Comparison of ENCODE assay signal across 31 mouse cellular contexts in genomic region chr14:20114951-20115350, GRCm38 (mm10). TPM values are rescaled to one million over a fixed set of nuclear protein-coding genes. Genes with fewer than 3 reads are reported as not detected.
A peak's percentile ranks its signal among the peaks of the same experiment; 100 is the strongest.
DNase-seq lines count a peak whose midpoint lies in the region; ATAC-seq and TF ChIP-seq lines count a peak whose summit lies in the region.
"Had no signal": no experiment of that assay in that cellular context is flagged by ENCODE, and none has a peak within 500 bp of the region (broad histone marks: within the 10 kb centered on the region; RNA-seq: fewer than 3 reads in every experiment).

No protein-coding gene starts in this region.

- H3K27ac ChIP-seq in thymus, adult 2 months (ENCODE audit: control insufficient read depth, insufficient read depth, low read length) = no peak overlapping the region
- H3K27ac ChIP-seq: embryonic facial prominence, embryonic 12.5 days; forebrain, embryonic 10.5 days; hindbrain, embryonic 15.5 days; intestine, embryonic 15.5 days; layer of hippocampus, adult 2 months; left cerebral cortex, adult 2 months; limb, embryonic 13.5 days; liver, embryonic 13.5 days; midbrain, embryonic 13.5 days; neural tube, embryonic 15.5 days; stomach, postnatal 0 days had no signal

- DNase-seq in thymus, adult 2 months = peak; percentile 37
- DNase-seq in thymus, postnatal 10 days (ENCODE audit: low spot score in 2 of 2) = no peak
- peak; percentile 6 to 32 for DNase-seq in natural killer cell, adult 2 months (ENCODE audit: low spot score in 2 of 2)
- peak; percentile 22 for DNase-seq in thymus, postnatal 25 days
- DNase-seq in embryo, embryonic 9.5 days (ENCODE audit: extremely low spot score) = no peak
- no peak for DNase-seq in liver
- no peak for DNase-seq in Muller cell, postnatal 12 days (ENCODE audit: inconsistent ontology term)
- DNase-seq: cerebellum, adult 8-10 months; cerebellum, postnatal 36 days; forebrain, postnatal 0 days; gastrocnemius, postnatal 10 days; heart, postnatal 14 days; kidney, adult 2 months; kidney, postnatal 36 days; liver, embryonic 13.5 days; lung, adult 18-20 months; lung, postnatal 4 days; retina, postnatal 1 day; right cerebral cortex, postnatal 25 days had no signal

- no peak overlapping the region for H3K4me3 ChIP-seq in thymus, adult 2 months (ENCODE audit: control insufficient read depth, insufficient read depth, low read length)
- H3K4me3 ChIP-seq: embryonic facial prominence, embryonic 12.5 days; forebrain, embryonic 10.5 days; hindbrain, embryonic 10.5 days; hindbrain, embryonic 15.5 days; intestine, embryonic 15.5 days; layer of hippocampus, adult 2 months; left cerebral cortex, adult 2 months; limb, embryonic 13.5 days; liver, embryonic 13.5 days; midbrain, embryonic 13.5 days; neural tube, embryonic 15.5 days had no signal

- peak; percentile 37 for ATAC-seq in CD4-positive, CD25-positive, alpha-beta regulatory T cell, adult 4 months
- ATAC-seq: forebrain, postnatal 0 days had no signal

- TF ChIP-seq POLR2A in thymus, adult 2 months (IDR thresholded peaks at IDR 0.05; ENCODE audit: control insufficient read depth, extremely low read depth, insufficient read depth, low read length, poor library complexity) = no peak

- H3K36me3 ChIP-seq in thymus, adult 2 months (ENCODE audit: control insufficient read depth, insufficient read depth, low read length) = no peaks in the 10 kb centered on the region
- H3K36me3 ChIP-seq: embryonic facial prominence, embryonic 12.5 days; forebrain, embryonic 10.5 days; hindbrain, embryonic 10.5 days; hindbrain, embryonic 15.5 days; intestine, embryonic 15.5 days; limb, embryonic 13.5 days; liver, embryonic 13.5 days; midbrain, embryonic 13.5 days; neural tube, embryonic 15.5 days had no signal

- H3K4me1 ChIP-seq in thymus, adult 2 months (replicated peaks; ENCODE audit: control insufficient read depth, insufficient read depth, low read length) = peaks cover 14% of the 10 kb centered on the region
- H3K4me1 ChIP-seq: embryonic facial prominence, embryonic 12.5 days; hindbrain, embryonic 15.5 days; intestine, embryonic 15.5 days; limb, embryonic 13.5 days; midbrain, embryonic 13.5 days had no signal

- no peaks in the 10 kb centered on the region for H3K27me3 ChIP-seq in thymus, adult 2 months (ENCODE audit: control insufficient read depth, insufficient read depth, low read length)
- H3K27me3 ChIP-seq: embryonic facial prominence, embryonic 12.5 days; hindbrain, embryonic 15.5 days; intestine, embryonic 15.5 days; liver, embryonic 13.5 days; neural tube, embryonic 15.5 days had no signal

- TF ChIP-seq CTCF in thymus, adult 2 months (IDR thresholded peaks at IDR 0.05; ENCODE audit: borderline replicate concordance, control insufficient read depth, extremely low read depth, insufficient read depth, low read length, poor library complexity) = no peak

- WGBS in thymus, adult 2 months = 14% methylated on average over 6 of the region's 6 CpGs

RNA-seq across cellular contexts. Expression of gene Saysd1, which starts 23.4 kb away (rescaled TPM):
- polyA plus RNA-seq in thymus, adult 2 months (2012; rRNA removed) = 12.8 and 14.6 TPM in 2 replicates
- 10 to 100 TPM; 23.8 to 34.8 TPM for polyA plus RNA-seq in CD4-positive, CD25-positive, alpha-beta regulatory T cell, adult 4 months (2017; shearing (Covaris generic))

Comparison
In these comparisons a context has a peak if more than half of its experiments do, and no peak if none do; other contexts are left out.
1. DNase-seq: peak in thymus, adult 2 months (single experiment), natural killer cell, adult 2 months (2 of 2) and thymus, postnatal 25 days (single experiment); none in thymus, postnatal 10 days (0 of 2), embryo, embryonic 9.5 days (single experiment), liver (single experiment) and Muller cell, postnatal 12 days (single experiment).